Mouse (Mus musculus): ENCODE results near the gene Fam166b.

The Fam166b gene

GRCm38 (mm10) chr4:43406162-43406971 lies 22.6 kb downstream of the Fam166b start:
- peak; percentile 91 for DNase-seq (ENCODE audit: low spot score)

DNA sequence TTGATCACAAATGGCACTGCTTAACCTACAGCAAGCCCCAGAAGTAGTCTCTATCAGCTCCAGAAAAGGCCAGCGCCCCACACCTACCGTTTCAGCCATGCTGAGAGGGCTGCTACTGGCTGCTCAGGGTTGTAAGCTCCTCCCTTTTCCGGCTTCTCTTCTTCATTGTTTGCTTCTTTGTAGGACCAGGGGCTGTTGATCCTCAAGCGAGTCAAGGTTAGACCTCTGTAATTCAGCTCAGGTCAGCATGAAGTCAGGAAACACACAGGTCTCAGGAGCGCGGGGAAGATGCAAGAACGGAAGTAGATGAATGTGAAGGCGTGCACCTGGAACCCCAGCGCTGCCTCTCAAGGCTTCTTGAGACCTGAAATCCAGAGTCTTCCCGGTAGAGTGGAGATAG lies 24.2 kb downstream of the Fam166b start:
- no peak for DNase-seq (ENCODE audit: low spot score)

GRCm38 (mm10) chr4:43402212-43402611 lies 26.7 kb downstream of the Fam166b start:
- no peak for DNase-seq (ENCODE audit: low spot score)

GRCm38 (mm10) chr4:43401486-43401885 lies 27.4 kb downstream of the Fam166b start:
- no peak for DNase-seq (ENCODE audit: low spot score)

DNA sequence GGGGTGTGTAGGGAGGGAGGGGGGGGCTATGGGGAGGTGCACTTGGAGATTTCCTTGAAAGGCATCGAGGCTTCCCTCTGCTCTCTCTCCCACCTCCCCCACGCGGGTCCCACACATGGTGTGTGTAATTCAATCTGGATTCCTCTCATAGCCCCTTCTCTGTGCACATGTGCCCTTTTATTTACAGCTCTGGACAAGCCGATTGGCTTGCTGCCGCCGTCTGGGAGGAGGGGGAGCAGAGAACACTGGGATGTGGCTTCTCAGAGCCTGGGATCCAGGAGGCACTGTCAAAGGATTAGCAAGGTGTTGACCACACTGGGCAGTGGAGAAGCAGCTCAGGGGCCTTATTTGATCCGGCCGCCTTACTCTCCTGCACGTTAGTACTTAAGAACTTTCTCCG lies 28.0 kb downstream of the Fam166b start:
- no peak for DNase-seq (ENCODE audit: low spot score)

DNA sequence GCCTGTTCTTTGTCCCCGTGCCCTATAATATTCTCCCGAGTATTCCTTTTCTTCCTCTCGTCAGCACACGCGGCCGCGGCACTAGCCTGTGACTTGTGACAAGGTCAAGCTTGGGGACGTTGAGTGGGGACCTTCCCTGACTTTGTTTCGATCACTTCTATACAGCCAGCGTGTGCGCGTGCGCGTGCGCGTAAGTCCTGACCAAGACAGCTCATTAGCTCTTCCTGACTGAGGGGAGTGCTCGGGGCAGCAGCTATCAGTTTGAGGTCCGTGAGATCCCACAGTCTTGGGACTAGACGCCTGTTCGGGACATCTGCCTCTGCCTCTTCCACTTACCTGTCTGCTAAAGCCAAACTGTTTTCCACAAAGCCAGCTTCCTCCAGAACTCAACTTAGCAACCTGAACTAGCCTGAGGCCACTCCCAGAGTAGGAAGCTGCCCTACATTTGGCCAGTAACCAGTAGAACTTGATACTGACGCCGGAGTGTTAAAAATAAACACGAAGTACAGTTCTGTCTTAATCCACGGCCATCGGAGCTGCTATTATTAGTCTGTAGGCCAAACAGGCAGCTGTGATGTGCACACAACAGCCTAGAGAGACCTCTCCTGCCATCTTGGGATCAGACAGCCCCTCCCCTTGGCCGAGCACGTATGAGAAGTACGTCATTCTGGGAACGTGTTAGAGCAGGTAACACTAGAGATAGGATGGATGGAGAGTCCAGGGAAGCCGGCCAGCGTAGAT lies 29.4 kb downstream of the Fam166b start:
- DNase-seq (ENCODE audit: low spot score): no peak

DNA sequence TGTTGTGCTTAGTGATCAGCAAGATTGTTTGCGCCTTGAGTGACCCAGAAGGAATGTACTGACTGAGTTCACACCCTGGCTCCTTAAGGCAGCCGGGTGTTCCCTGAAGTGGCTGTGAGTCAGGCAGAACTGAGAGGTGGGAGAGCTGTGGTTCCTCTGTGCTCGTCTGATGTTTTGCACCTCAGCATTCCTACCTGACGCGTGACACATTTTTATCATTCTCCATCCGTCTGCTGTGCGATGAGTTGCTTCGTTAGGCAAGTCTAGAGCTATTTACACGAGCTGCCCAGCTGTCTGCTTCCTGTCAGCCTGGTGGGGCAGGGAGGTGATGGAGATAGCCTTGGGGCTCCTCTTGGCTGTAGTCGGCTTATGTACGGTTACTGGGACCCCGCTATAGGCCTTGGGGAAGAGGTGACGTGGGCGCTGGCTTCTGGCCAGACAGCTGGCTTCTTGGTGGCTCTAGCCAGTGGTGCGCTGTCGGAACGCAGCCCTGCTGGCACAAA lies 30.1 kb downstream of the Fam166b start:
- DNase-seq (ENCODE audit: low spot score): peak; percentile 52

GRCm38 (mm10) chr4:43398014-43398413 lies 30.9 kb downstream of the Fam166b start:
- no peak for DNase-seq (ENCODE audit: low spot score)

- DNase-seq (ENCODE audit: low spot score): no peak
Measured at GRCm38 (mm10) chr4:43396381-43396780, 32.6 kb downstream of the Fam166b start.

GRCm38 (mm10) chr4:43395836-43396235 lies 33.1 kb downstream of the Fam166b start:
- DNase-seq (ENCODE audit: low spot score): no peak

GRCm38 (mm10) chr4:43395147-43395546 lies 33.8 kb downstream of the Fam166b start:
- no peak for DNase-seq (ENCODE audit: low spot score)

GRCm38 (mm10) chr4:43394345-43394891 lies 34.5 kb downstream of the Fam166b start:
- DNase-seq (ENCODE audit: low spot score): peak; percentile 82

- no peak for DNase-seq (ENCODE audit: low spot score)
Measured at GRCm38 (mm10) chr4:43391521-43392050, 37.3 kb downstream of the Fam166b start.

DNA sequence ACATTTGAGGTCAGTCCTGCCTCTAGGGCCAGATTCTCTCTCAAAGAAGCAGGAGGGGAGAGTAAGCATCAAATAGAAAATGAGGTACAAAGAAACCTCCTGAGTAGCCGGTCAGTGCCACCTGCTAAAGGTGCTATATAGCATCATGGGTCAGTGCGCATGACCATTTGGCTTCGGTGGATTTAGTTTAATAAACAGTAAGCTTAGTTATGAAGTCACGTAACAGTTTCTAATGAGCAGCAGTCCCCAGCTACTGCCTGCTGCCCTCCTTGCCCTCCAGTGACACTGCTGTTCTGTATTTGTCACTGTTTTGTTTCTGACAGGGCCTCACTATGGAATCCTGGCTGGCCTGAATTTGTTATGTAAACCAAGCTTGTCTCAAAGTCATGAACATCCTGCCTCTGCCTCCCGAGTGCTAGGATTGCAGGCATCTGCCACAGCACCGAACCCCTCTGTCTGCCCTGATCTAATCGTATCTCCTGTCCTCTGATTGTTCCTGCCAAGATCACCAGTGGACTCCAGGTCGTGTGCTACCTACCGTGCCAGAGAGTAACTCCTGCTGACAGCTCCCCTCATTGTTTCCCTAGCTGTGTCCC lies 39.0 kb downstream of the Fam166b start:
- no peak for DNase-seq (ENCODE audit: low spot score)

DNA sequence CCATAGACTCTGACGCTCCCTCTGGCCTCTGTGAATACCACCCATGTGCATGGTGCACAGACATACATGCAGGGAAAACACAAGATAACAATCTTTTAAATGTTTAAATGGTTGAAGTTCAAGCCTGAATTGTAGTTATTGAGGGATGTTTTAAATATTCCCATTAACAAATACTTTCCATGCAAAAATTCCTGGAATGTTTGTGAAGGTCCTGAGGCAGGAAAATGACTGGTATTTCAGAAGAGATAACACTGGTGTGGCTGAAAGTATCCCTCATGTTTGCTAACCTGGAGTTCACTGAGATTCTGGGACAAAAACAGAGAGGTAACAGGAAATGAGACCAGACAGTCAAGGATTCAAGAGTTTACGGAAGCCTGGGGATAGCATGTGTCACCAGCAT lies 39.5 kb downstream of the Fam166b start:
- DNase-seq (ENCODE audit: low spot score): no peak

- DNase-seq (ENCODE audit: low spot score): no peak
Measured at GRCm38 (mm10) chr4:43386932-43387331, 42.0 kb downstream of the Fam166b start.

DNA sequence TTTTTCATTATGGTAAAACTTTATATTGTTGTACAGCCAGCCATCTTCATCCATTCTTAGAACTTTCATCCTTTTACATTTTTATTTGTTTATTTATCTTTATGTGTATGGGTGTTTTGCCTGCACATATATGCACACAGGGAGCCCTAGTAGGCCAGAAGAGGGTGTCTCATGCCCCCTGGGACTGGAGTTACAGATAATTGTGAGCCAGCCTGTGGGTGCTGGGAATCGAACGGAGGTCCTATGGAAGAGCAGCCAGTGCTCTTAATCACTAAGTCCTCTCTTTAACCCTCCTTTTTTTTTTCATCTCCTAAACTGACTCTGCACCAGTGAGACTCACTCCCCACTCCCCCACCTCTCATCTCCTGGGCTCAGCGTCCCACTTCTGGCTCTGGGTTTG lies 44.4 kb downstream of the Fam166b start:
- no peak for DNase-seq (ENCODE audit: low spot score)

DNA sequence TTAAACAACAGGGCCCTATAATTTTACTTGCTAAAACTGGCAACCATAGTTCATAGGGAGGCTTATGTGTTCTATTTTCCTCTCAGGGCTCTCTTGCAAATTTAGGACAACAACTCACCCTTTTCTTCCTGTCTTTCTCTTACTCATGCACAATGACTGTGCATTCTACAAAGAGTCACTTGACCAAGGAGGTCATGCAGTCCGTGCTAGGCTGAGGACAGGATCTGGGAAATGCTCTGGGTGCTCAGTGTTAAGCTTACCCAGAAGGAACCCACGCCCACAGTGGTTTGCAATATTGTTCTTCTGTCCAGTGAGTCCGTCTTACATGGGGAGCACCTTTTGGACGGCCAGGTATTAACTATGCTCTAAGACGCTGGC lies 44.9 kb downstream of the Fam166b start:
- no peak for DNase-seq (ENCODE audit: low spot score)

DNA sequence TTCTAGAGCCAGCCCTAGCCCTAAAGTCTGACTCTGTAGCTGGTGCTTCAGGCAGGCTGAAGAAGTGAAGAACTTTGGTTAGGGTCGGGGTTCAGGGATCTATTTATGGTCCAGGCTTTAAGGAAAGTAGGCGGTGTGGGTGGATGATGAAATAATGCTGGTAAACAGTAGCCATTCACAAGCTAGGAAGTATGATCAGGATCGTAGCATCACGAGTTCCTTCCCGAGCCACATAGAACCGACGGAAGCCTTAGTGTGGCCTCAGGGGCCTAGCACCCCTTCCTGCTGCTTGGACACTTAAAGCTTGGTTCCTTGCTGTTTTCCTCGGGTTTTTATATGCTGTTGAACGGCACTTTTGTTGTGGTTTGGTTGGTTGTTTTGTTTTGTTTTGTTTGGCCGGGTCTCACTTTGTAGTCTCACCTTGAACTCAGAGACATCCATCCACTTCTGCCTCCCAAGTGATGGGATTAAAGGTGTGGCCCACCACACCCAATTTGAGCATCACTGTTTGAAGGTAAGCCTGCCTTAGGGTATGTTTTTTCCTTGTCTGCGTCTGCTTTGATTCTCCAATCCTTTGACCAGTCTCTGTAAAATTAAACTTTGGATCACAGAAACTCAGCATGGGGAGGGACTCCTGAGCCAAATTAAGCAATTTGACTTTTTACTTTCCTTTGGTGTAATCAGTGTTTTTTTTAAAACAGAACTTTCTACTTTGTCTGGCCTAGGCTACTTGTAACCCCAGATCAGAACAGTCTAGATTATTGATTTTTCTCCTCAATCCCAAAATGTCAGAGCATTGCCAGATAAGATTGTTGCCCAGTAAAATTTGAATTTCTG lies 45.5 kb downstream of the Fam166b start:
- DNase-seq (ENCODE audit: low spot score): no peak

- DNase-seq (ENCODE audit: low spot score): peak; percentile 38
Measured at GRCm38 (mm10) chr4:43382155-43383020, 46.5 kb downstream of the Fam166b start.

Data from yolk sac, embryonic 10.5 days (tissue).